Mouse (Mus musculus): ENCODE results near the gene Hdac10. TPM values are rescaled to one million over a fixed set of nuclear protein-coding genes. Genes with fewer than 3 reads are reported as not detected.

Gene Hdac10
- polyA plus RNA-seq, 1 experiment from 2014 or later = 24.3 TPM

DNA sequence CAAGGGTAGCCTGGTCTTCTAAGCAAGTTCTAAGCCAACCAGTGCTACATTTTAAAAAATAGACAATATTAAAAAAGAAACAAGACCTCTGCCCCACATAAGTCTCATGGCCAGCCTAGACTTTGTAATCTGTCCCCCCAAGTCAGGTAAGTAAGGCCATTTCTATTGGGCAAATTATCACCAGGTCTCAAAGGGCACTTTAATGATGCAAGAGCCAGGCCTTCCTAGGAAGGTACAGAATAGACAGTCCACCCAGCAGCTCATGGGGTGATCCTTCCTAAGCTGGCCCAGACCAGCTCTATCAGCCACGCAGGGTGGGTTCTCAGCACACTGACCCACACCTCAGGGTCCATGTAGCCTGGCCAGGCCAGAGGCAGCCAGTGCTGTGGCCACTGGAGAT is 44.6 kb downstream of the Hdac10 start:
- Histone ChIP-seq H3K4me2 (no peak overlapping the region), H3K27ac (no peak overlapping the region), H3K4me3 (no peak overlapping the region), H3K36me3 (peaks cover 78% of the 10 kb centered on the region), H3K4me1 (replicated peaks) (peaks cover 11% of the 10 kb centered on the region), H3K27me3 (no peaks in the 10 kb centered on the region), H3K9me3 (no peaks in the 10 kb centered on the region), H3K9ac (no peak overlapping the region)
- ATAC-seq (ENCODE audit: low FRiP score) = no peak
- WGBS = 100% methylated on average over 1 of the region's 1 CpGs

DNA sequence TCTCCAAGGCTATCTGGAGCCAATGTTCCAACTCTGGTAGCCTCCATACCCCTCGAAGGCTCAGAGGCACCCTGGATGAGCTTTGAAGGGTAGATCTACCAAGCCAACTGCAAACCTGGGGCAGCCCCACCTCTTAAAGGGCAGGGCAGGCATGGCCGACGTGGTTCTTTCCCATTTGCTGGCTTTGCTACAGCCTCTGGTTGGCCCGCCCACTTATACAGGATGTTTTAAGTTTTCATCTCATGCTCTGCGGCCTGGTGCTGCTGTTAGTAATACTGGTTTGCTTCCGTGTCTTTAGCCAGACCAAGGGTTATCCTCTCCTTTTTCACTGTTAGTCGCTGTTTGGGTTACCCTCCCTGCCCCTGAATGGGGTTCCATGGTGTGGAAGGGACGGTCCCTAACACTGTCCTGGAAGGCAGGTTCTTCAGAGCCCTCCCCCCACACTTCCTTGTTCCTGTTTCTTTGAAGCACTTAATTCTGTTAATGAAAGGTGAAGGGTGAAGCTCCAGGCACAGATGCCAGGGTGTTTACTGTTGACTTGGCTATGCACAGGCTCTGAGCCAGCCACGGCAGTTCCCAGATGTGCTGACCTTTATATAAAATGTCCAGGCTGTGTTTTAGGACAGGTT is 50.2 kb downstream of the Hdac10 start:
- peaks cover 37% of the 10 kb centered on the region for H3K36me3 ChIP-seq
- peak overlapping the region; percentile 94 for H3K9ac ChIP-seq
- H3K4me2 ChIP-seq = peak overlapping the region; percentile 95
- H3K4me3 ChIP-seq = 0 out of 2 replicates have a peak overlapping the region, but pooled peaks have one; percentile 84
- no peaks in the 10 kb centered on the region for H3K9me3 ChIP-seq
- H3K4me1 ChIP-seq (replicated peaks) = peaks cover 46% of the 10 kb centered on the region
- no peaks in the 10 kb centered on the region for H3K27me3 ChIP-seq
- ATAC-seq (ENCODE audit: low FRiP score) = no peak
- 78% methylated on average over 9 of the region's 9 CpGs for WGBS
- no peak overlapping the region for H3K27ac ChIP-seq

DNA sequence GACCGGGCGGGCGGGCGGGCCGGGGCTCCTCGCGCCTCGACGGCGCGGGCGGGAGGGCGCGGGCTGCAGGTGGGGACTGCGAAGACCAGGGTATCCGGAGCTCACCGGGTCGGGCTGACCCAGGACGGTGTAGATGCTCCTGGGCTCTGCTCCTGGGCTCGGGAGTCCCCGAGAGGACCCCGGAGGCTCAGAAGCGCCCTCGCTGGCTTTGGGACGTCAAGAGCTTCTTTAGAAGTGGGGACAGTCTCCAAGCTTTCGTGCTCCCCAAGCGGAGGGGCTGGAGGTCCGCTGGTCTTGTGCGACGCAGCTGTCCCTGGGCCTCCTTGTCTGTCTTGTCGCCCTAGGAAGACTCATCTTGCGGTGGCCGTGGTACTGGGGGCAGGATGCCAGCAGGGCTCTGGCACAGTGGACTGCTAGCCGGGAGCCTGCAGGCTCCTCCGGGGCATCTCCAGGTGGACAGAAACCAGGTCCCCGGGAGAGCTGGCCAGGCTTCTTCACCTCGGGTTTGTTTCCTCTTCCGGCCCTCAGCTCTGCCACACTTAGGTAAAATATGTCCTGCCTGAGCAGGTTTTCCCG is 52.3 kb downstream of the Hdac10 start:
- H3K4me1 ChIP-seq (replicated peaks) = peaks cover 46% of the 10 kb centered on the region
- H3K36me3 ChIP-seq = peaks cover 17% of the 10 kb centered on the region
- H3K4me3 ChIP-seq = peak overlapping the region; percentile 84
- H3K9me3 ChIP-seq = no peaks in the 10 kb centered on the region
- peak overlapping the region; percentile 92 for H3K27ac ChIP-seq
- WGBS = under 1% methylated on average over 26 of the region's 39 CpGs
- peak overlapping the region; percentile 95 for H3K4me2 ChIP-seq
- H3K9ac ChIP-seq = peak overlapping the region; percentile 94
- no peaks in the 10 kb centered on the region for H3K27me3 ChIP-seq
- ATAC-seq (ENCODE audit: low FRiP score) = peak; percentile 76

DNA sequence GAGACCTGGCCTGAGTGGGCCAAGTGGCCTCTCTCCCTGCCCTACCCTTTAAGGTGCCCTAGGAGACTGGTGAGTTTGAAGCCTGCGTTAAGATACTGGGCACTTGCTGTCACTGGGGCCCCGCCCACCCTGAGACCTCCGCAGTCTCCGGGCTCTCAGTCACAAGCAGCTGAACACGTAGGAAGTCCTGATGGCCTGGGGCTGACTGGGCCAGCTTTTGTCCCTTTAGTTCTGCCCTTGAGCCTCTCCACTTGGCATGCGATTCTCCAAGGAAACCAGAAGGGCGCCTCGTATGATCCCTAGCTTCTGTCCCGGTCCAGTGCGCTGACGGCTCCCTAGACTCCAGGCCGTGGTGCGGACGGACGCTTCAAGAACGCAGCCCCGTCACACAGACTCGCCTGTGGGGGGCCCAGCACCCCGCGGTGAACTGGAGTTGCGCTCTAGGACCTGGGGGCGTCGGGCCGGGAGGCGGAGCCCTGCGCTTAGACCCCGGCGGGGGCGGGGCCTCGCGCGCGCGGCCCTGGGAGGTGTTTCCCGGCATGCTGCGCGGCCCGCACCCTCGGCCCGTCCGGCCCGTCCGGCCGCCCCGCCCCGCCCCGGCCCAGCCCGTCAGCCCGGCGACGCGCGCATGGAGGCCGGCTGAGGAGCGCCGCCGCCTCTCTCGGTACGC is 52.9 kb downstream of the Hdac10 start:
- Histone ChIP-seq H3K4me1 (replicated peaks) (peaks cover 46% of the 10 kb centered on the region), H3K27ac (peak overlapping the region; percentile 92), H3K9ac (peak overlapping the region; percentile 94), H3K9me3 (no peaks in the 10 kb centered on the region), H3K36me3 (peaks cover 10% of the 10 kb centered on the region), H3K4me3 (peak overlapping the region; percentile 84), H3K4me2 (peak overlapping the region; percentile 95), H3K27me3 (peaks cover 3% of the 10 kb centered on the region; the same call in 1 of the 2 replicates)
- ATAC-seq (ENCODE audit: low FRiP score) = peak; percentile 92
- WGBS = 0% methylated on average over 24 of the region's 59 CpGs

DNA sequence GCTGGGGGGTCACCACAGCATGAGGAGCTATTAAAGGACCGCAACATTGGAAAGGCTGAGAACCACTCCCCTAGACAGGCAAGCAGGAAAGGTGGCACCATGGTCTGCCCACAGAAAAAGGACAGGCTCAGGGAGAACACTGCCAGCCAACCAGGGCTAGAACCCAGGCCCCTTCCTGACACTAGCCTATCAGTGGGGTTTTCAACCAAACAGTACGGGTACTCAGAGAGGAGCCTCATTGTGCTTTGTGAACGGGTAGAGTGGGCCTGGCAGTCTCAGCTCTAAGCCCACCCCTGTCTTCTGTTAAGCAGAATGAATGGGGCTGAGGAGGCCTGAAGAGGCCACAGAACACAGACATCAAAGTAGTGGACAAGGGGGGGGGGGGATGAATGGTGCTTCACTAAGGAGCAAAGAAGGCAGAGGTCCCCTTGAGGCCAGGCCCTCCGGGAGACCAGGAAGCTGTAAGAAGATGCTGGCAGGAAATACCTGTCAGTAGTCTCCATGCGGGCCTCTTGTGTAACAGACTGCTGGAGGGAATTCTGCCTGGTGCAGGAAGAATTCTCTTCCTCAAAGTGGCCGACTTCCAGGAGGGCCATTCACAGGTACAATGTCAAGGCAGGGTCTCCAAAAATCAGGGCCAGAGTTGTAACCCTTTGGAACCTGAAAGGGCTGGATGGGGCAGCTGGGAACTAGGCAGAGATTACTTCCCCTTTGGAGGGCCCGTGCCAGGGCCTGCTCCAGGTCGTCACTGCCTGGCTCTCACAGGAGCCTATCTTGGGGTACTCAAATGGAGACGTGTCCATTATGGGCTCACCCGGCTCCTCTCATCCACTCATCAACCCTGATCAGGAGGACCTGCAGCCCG is 53.7 kb downstream of the Hdac10 start, which contains the start of gene Trabd:
Gene Trabd, plus strand, starts transcription at position 512 of the 865 bp plus-strand sequence.
- peak within 1 kb of the TSS; percentile 84 for H3K4me3 ChIP-seq
- peaks cover 11% of the 10 kb centered on the region; the same call in 1 of the 2 replicates for H3K27me3 ChIP-seq
- H3K9ac ChIP-seq = peak within 1 kb of the TSS; percentile 94
- H3K9me3 ChIP-seq = no peaks in the 10 kb centered on the region
- no peak for ATAC-seq (ENCODE audit: low FRiP score)
- peaks cover 46% of the 10 kb centered on the region for H3K4me1 ChIP-seq (replicated peaks)
- H3K27ac ChIP-seq = peak within 1 kb of the TSS; percentile 92
- WGBS = 26% methylated on average over 11 of the region's 11 CpGs
- peaks cover 10% of the 10 kb centered on the region for H3K36me3 ChIP-seq
- peak within 1 kb of the TSS; percentile 95 for H3K4me2 ChIP-seq

DNA sequence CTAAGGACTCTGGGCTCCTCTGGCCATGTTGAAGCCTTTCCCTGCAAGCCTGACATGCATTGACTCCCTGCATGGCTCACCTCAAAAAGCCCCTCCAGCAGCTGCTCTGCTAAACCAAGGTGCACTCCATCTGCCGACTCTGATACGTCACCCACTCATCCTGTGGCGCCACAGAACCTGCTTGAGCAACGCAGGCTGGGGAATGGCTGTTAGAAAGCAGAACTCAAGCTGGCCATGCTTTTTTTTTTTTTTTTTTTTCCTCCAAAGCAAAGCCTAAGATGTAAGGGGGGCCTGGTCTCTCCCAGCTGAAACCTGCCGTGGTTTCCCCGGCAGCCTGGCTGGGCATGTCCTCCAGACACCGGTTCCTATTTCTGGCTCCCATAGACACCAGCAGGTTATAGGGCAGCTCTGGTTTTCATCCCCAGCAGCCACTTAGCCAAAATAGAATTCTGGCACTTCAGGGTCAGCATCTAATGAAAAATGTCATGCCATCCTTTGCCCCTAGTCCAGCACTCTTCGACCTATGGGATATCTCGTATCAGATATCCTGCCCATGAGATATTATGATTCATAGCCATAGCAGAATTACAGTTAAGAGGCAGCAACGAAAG is 54.4 kb downstream of the Hdac10 start:
- Histone ChIP-seq H3K27ac (peak overlapping the region; percentile 92; the same call in 1 of the 2 replicates), H3K4me3 (no peak overlapping the region), H3K4me1 (replicated peaks) (peaks cover 46% of the 10 kb centered on the region), H3K9me3 (no peaks in the 10 kb centered on the region), H3K9ac (peak overlapping the region; percentile 94; the same call in 1 of the 2 replicates), H3K27me3 (peaks cover 18% of the 10 kb centered on the region), H3K4me2 (no peak overlapping the region), H3K36me3 (peaks cover 9% of the 10 kb centered on the region)
- WGBS = 87% methylated on average over 10 of the region's 10 CpGs
- ATAC-seq (ENCODE audit: low FRiP score) = no peak

Small RNA genes lying within 50 kb of the gene (microRNA-seq; reads per million reads assigned to microRNA genes)
- 0.70 reads per million for gene Mir7118

Other genes starting within 250 kb of the Hdac10 start
- not detected in 2 replicates for gene Ttll8, start 174.3 kb downstream of the Hdac10 start, polyA plus RNA-seq (2015; fragmentation: Nextera tagmentation; extraction: Ambion mirVana)
- gene Mlc1, start 149.7 kb downstream of the Hdac10 start, polyA plus RNA-seq (2015; fragmentation: Nextera tagmentation; extraction: Ambion mirVana) = 8.2 and 11.8 TPM in 2 replicates
- not detected in 2 replicates for gene Mov10l1, start 145.8 kb downstream of the Hdac10 start, polyA plus RNA-seq (2015; fragmentation: Nextera tagmentation; extraction: Ambion mirVana)
- gene Panx2, start 69.0 kb downstream of the Hdac10 start, polyA plus RNA-seq (2015; fragmentation: Nextera tagmentation; extraction: Ambion mirVana) = 3.8 and 4.1 TPM in 2 replicates
- 38.8 and 39.5 TPM in 2 replicates for gene Trabd, start 53.6 kb downstream of the Hdac10 start, polyA plus RNA-seq (2015; fragmentation: Nextera tagmentation; extraction: Ambion mirVana)
- 19.9 and 20.7 TPM in 2 replicates for gene Selenoo, start 39.6 kb downstream of the Hdac10 start, polyA plus RNA-seq (2015; fragmentation: Nextera tagmentation; extraction: Ambion mirVana)
- 17.5 and 18.9 TPM in 2 replicates for gene Tubgcp6, start 5.6 kb downstream of the Hdac10 start, polyA plus RNA-seq (2015; fragmentation: Nextera tagmentation; extraction: Ambion mirVana)
- gene Mapk12, start 12.0 kb upstream of the Hdac10 start, polyA plus RNA-seq (2015; fragmentation: Nextera tagmentation; extraction: Ambion mirVana) = 5.9 and 7.1 TPM in 2 replicates
- gene Mapk11, start 20.9 kb upstream of the Hdac10 start, polyA plus RNA-seq (2015; fragmentation: Nextera tagmentation; extraction: Ambion mirVana) = 36.1 and 36.5 TPM in 2 replicates
- 99.2 and 104 TPM in 2 replicates for gene Plxnb2, start 52.1 kb upstream of the Hdac10 start, polyA plus RNA-seq (2015; fragmentation: Nextera tagmentation; extraction: Ambion mirVana)
- gene Dennd6b, start 67.8 kb upstream of the Hdac10 start, polyA plus RNA-seq (2015; fragmentation: Nextera tagmentation; extraction: Ambion mirVana) = 75.1 and 86.5 TPM in 2 replicates
- gene Ppp6r2, start 82.9 kb upstream of the Hdac10 start, polyA plus RNA-seq (2015; fragmentation: Nextera tagmentation; extraction: Ambion mirVana) = 82.8 and 87.3 TPM in 2 replicates
- 78.4 and 83.3 TPM in 2 replicates for gene Sbf1, start 186.6 kb upstream of the Hdac10 start, polyA plus RNA-seq (2015; fragmentation: Nextera tagmentation; extraction: Ambion mirVana)
- gene Adm2, start 194.0 kb upstream of the Hdac10 start, polyA plus RNA-seq (2015; fragmentation: Nextera tagmentation; extraction: Ambion mirVana) = not detected in 2 replicates
- gene Miox, start 205.7 kb upstream of the Hdac10 start, polyA plus RNA-seq (2015; fragmentation: Nextera tagmentation; extraction: Ambion mirVana) = not detected in 2 replicates
- gene Lmf2, start 227.0 kb upstream of the Hdac10 start, polyA plus RNA-seq (2015; fragmentation: Nextera tagmentation; extraction: Ambion mirVana) = 32.2 and 32.6 TPM in 2 replicates
- gene Ncaph2, start 227.0 kb upstream of the Hdac10 start, polyA plus RNA-seq (2015; fragmentation: Nextera tagmentation; extraction: Ambion mirVana) = 104 TPM in 2 replicates
- 10.9 and 11.3 TPM in 2 replicates for gene Sco2, start 245.1 kb upstream of the Hdac10 start, polyA plus RNA-seq (2015; fragmentation: Nextera tagmentation; extraction: Ambion mirVana)
- gene Tymp, start 248.3 kb upstream of the Hdac10 start, polyA plus RNA-seq (2015; fragmentation: Nextera tagmentation; extraction: Ambion mirVana) = 2.2 and 2.4 TPM in 2 replicates